Comparison of ENCODE assay signal across 8 mouse cellular contexts in the genomic region with DNA sequence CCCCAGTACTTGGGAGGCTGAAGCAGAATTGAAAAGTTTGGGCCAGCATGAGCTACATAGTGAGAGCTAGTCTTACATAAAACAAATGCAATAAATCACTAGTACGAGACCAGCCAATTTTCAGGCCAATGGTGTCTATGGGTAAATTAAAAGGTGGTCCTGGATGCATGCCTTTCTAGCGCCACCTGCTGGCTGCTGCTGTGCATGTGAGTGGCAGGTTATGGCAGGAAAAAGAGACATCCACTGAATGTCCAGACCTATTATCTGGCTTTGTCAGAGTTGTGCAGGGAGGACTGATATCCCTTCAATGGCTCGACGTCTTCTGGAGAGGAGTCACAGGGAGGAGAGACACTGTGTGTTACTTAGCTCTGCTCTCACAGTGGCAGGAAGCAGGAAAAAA. TPM values are rescaled to one million over a fixed set of nuclear protein-coding genes. Genes with fewer than 3 reads are reported as not detected.
DNase-seq lines count a peak whose midpoint lies in the region; ATAC-seq lines count a peak whose summit lies in the region.

No protein-coding gene starts in this region.

- no peak overlapping the region for H3K27ac ChIP-seq in intestine, embryonic 15.5 days
- no peak overlapping the region for H3K27ac ChIP-seq in midbrain, embryonic 11.5 days (ENCODE audit: low read depth, low read length)

- no peaks in the 10 kb centered on the region for H3K4me1 ChIP-seq in intestine, embryonic 15.5 days (replicated peaks)
- H3K4me1 ChIP-seq in midbrain, embryonic 11.5 days (ENCODE audit: control insufficient read depth, insufficient read depth, low read length), result no peaks in the 10 kb centered on the region

- intact Hi-C loops in gastrocnemius, postnatal 14 days (cut with DNase I; ENCODE audit: low total_unique reads), result loop anchor here (5.0 kb wide), 2 partner anchors 74 to 269 kb away; no protein-coding TSS in a partner anchor
- intact Hi-C loops in left cerebral cortex, postnatal 14 days (cut with DNase I), result loop anchor here (2.0 to 5.0 kb wide), 5 partner anchors 56 to 284 kb away; partner anchors contain the start of gene March6

- H3K4me3 ChIP-seq in intestine, embryonic 15.5 days (replicated peaks), result no peak overlapping the region
- no peak overlapping the region for H3K4me3 ChIP-seq in midbrain, embryonic 11.5 days (ENCODE audit: low read depth, low read length)

- no peaks in the 10 kb centered on the region for H3K9me3 ChIP-seq in intestine, embryonic 15.5 days
- H3K9me3 ChIP-seq in midbrain, embryonic 11.5 days (ENCODE audit: control insufficient read depth, low read length), result no peaks in the 10 kb centered on the region

- H3K9ac ChIP-seq in intestine, embryonic 15.5 days, result no peak overlapping the region
- no peak overlapping the region for H3K9ac ChIP-seq in midbrain, embryonic 11.5 days (ENCODE audit: low read length)

- no peaks in the 10 kb centered on the region for H3K27me3 ChIP-seq in intestine, embryonic 15.5 days (replicated peaks)
- H3K27me3 ChIP-seq in midbrain, embryonic 11.5 days (ENCODE audit: control insufficient read depth, insufficient read depth, low read length), result no peaks in the 10 kb centered on the region

- peak; percentile 89 for DNase-seq in ZHBTc4 (ENCODE audit: low read depth, low spot score)
- peak; percentile 80 to 90 for DNase-seq in cerebellum, postnatal 4 days (ENCODE audit: low spot score in 2 of 2)
- peak; percentile 82 for DNase-seq in gastrocnemius, postnatal 14 days
- peak; percentile 92 to 94 for DNase-seq in left cerebral cortex, postnatal 14 days (ENCODE audit: low spot score in 2 of 2)
- DNase-seq in midbrain, embryonic 11.5 days (ENCODE audit: low spot score, missing footprints), result peak; percentile 98
- peak; percentile 83 to 86 for DNase-seq in right cerebral cortex, postnatal 36 days (ENCODE audit: low spot score in 2 of 2)
- peak; percentile 72 to 86 for DNase-seq in urinary bladder, postnatal 4 days (ENCODE audit: low spot score in 2 of 2)

- H3K36me3 ChIP-seq in intestine, embryonic 15.5 days, result peaks cover 19% of the 10 kb centered on the region; the same call in 1 of the 2 replicates
- peaks cover 13% of the 10 kb centered on the region for H3K36me3 ChIP-seq in midbrain, embryonic 11.5 days (ENCODE audit: control insufficient read depth, insufficient read depth, low read length)

- no peak overlapping the region for H3K4me2 ChIP-seq in intestine, embryonic 15.5 days (replicated peaks)
- no peak overlapping the region for H3K4me2 ChIP-seq in midbrain, embryonic 11.5 days

- ATAC-seq in intestine, embryonic 15.5 days, result peak; percentile 55
- peak; percentile 68 for ATAC-seq in midbrain, embryonic 11.5 days (ENCODE audit: low FRiP score)

- 9% methylated on average over 4 of the region's 4 CpGs for WGBS in intestine, embryonic 15.5 days
- WGBS in midbrain, embryonic 11.5 days, result 10% methylated on average over 4 of the region's 4 CpGs

RNA-seq across cellular contexts. Expression of gene Cct5, which starts 15.1 kb away (rescaled TPM):
- 100 to 1,000 TPM; 185 to 229 TPM for total RNA-seq in gastrocnemius, postnatal 14 days (2021)
- 480 and 508 TPM in 2 replicates for polyA plus RNA-seq in intestine, embryonic 15.5 days (2015; fragmentation: Nextera tagmentation; extraction: Ambion mirVana)
- 100 to 1,000 TPM; 185 to 191 TPM for total RNA-seq in left cerebral cortex, postnatal 14 days (2021)
- polyA plus RNA-seq in midbrain, embryonic 11.5 days (2014; fragmentation: Nextera tagmentation; extraction: Ambion mirVana), result 728 and 743 TPM in 2 replicates

RNA-seq across cellular contexts. Expression of gene Fam173b, which starts 15.1 kb away (rescaled TPM):
- total RNA-seq in gastrocnemius, postnatal 14 days (2021), result 10 to 100 TPM; 11.1 to 12.2 TPM
- polyA plus RNA-seq in intestine, embryonic 15.5 days (2015; fragmentation: Nextera tagmentation; extraction: Ambion mirVana), result 15.2 and 16.6 TPM in 2 replicates
- total RNA-seq in left cerebral cortex, postnatal 14 days (2021), result 10 to 100 TPM; 10.1 to 11.6 TPM
- polyA plus RNA-seq in midbrain, embryonic 11.5 days (2014; fragmentation: Nextera tagmentation; extraction: Ambion mirVana), result 14.0 and 14.6 TPM in 2 replicates

RNA-seq across cellular contexts. Expression of gene Cmbl, which starts 21.3 kb away (rescaled TPM):
- total RNA-seq in gastrocnemius, postnatal 14 days (2021), result 10 to 100 TPM; 28.8 to 48.9 TPM
- polyA plus RNA-seq in intestine, embryonic 15.5 days (2015; fragmentation: Nextera tagmentation; extraction: Ambion mirVana), result 34.6 and 36.4 TPM in 2 replicates
- 10 to 100 TPM; 14.2 to 16.2 TPM for total RNA-seq in left cerebral cortex, postnatal 14 days (2021)
- 1.5 and 1.6 TPM in 2 replicates for polyA plus RNA-seq in midbrain, embryonic 11.5 days (2014; fragmentation: Nextera tagmentation; extraction: Ambion mirVana)

RNA-seq across cellular contexts. Expression of gene March6, which starts 55.7 kb away (rescaled TPM):
- total RNA-seq in gastrocnemius, postnatal 14 days (2021), result 10 to 100 TPM; 71.2 to 77.3 TPM
- 25.0 and 26.0 TPM in 2 replicates for polyA plus RNA-seq in intestine, embryonic 15.5 days (2015; fragmentation: Nextera tagmentation; extraction: Ambion mirVana)
- 100 to 1,000 TPM; 222 to 225 TPM for total RNA-seq in left cerebral cortex, postnatal 14 days (2021)
- polyA plus RNA-seq in midbrain, embryonic 11.5 days (2014; fragmentation: Nextera tagmentation; extraction: Ambion mirVana), result 53.9 and 55.9 TPM in 2 replicates
